Mouse (Mus musculus): ENCODE measurements around the gene Os9. TPM values are rescaled to one million over a fixed set of nuclear protein-coding genes. Genes with fewer than 3 reads are reported as not detected.

Gene Os9
- total and polyA plus RNA-seq, 2 experiments from 2014 or later: 114 to 126 TPM

GRCm38 (mm10) chr10:127048608-127049394, 72.1 kb downstream of the Os9 start:
- Histone ChIP-seq H3K27me3 (ENCODE audit: insufficient read depth, low read length) (peaks cover 33% of the 10 kb centered on the region), H3K9me3 (ENCODE audit: low read length) (no peaks in the 10 kb centered on the region), H3K4me3 (ENCODE audit: low read depth, low read length) (no peak overlapping the region), H3K36me3 (ENCODE audit: insufficient read depth, low read length) (peaks cover 3% of the 10 kb centered on the region; the same call in 1 of the 2 replicates), H3K4me1 (ENCODE audit: insufficient read depth, low read length) (no peaks in the 10 kb centered on the region), H3K27ac (ENCODE audit: low read depth, low read length) (no peak overlapping the region), H3K4me2 (ENCODE audit: low read depth, low read length, poor library complexity, severe bottlenecking) (no peak overlapping the region), H3K9ac (replicated peaks; ENCODE audit: low read length, poor library complexity, severe bottlenecking) (no peak overlapping the region)
- no peak for ATAC-seq (ENCODE audit: low FRiP score)
- peak; percentile 29; the same call in 1 of the 2 replicates for TF ChIP-seq CTCF (IDR thresholded peaks at IDR 0.05)
- DNase-seq (ENCODE audit: low spot score): no peak
- 6% methylated on average over 35 of the region's 35 CpGs for WGBS

- 29% methylated on average over 5 of the region's 5 CpGs for WGBS
- peaks cover 33% of the 10 kb centered on the region for H3K27me3 ChIP-seq (ENCODE audit: insufficient read depth, low read length)
Observed at GRCm38 (mm10) chr10:127047954-127048353, 73.0 kb downstream of the Os9 start, which contains the start of gene Cyp27b1. TSS of gene Cyp27b1 (plus strand) at chr10:127048250.

More at GRCm38 (mm10) chr10:127047954-127048353, 73.0 kb downstream of the Os9 start, which contains the start of gene Cyp27b1:
- Histone ChIP-seq H3K9ac (replicated peaks; ENCODE audit: low read length, poor library complexity, severe bottlenecking) (no peak within 1 kb of the TSS), H3K9me3 (ENCODE audit: low read length) (no peaks in the 10 kb centered on the region), H3K4me3 (ENCODE audit: low read depth, low read length) (no peak within 1 kb of the TSS), H3K4me1 (ENCODE audit: insufficient read depth, low read length) (no peaks in the 10 kb centered on the region), H3K27ac (ENCODE audit: low read depth, low read length) (no peak within 1 kb of the TSS), H3K4me2 (ENCODE audit: low read depth, low read length, poor library complexity, severe bottlenecking) (no peak within 1 kb of the TSS), H3K36me3 (ENCODE audit: insufficient read depth, low read length) (no peaks in the 10 kb centered on the region)
- ATAC-seq (ENCODE audit: low FRiP score) (no peak), DNase-seq (ENCODE audit: low spot score) (no peak)
- TF ChIP-seq CTCF (IDR thresholded peaks at IDR 0.05): no peak

Other genes with a start within 250 kb of the Os9 start
- gene Atp23, start 219.8 kb downstream of the Os9 start, total RNA-seq (2014; rRNA removed): 13.2 and 17.4 TPM in 2 replicates
- 18.4 and 19.1 TPM in 2 replicates for gene Atp23, start 219.8 kb downstream of the Os9 start, polyA plus RNA-seq (2015; fragmentation: Nextera tagmentation; extraction: Ambion mirVana)
- 50.1 and 54.6 TPM in 2 replicates for gene Ctdsp2, start 142.4 kb downstream of the Os9 start, total RNA-seq (2014; rRNA removed)
- 10.2 and 11.2 TPM in 2 replicates for gene Ctdsp2, start 142.4 kb downstream of the Os9 start, polyA plus RNA-seq (2015; fragmentation: Nextera tagmentation; extraction: Ambion mirVana)
- 0.90 and 2.0 TPM in 2 replicates for gene Avil, start 120.4 kb downstream of the Os9 start, total RNA-seq (2014; rRNA removed)
- 1.2 and 1.3 TPM in 2 replicates for gene Avil, start 120.4 kb downstream of the Os9 start, polyA plus RNA-seq (2015; fragmentation: Nextera tagmentation; extraction: Ambion mirVana)
- 29.3 and 33.8 TPM in 2 replicates for gene Tsfm, start 90.3 kb downstream of the Os9 start, total RNA-seq (2014; rRNA removed)
- 60.7 and 63.3 TPM in 2 replicates for gene Tsfm, start 90.3 kb downstream of the Os9 start, polyA plus RNA-seq (2015; fragmentation: Nextera tagmentation; extraction: Ambion mirVana)
- gene Mettl1, start 79.7 kb downstream of the Os9 start, total RNA-seq (2014; rRNA removed): 6.5 and 8.7 TPM in 2 replicates
- 19.1 TPM in 2 replicates for gene Mettl1, start 79.7 kb downstream of the Os9 start, polyA plus RNA-seq (2015; fragmentation: Nextera tagmentation; extraction: Ambion mirVana)
- not detected in 2 replicates for gene Eef1akmt3, start 79.6 kb downstream of the Os9 start, total RNA-seq (2014; rRNA removed)
- gene Eef1akmt3, start 79.6 kb downstream of the Os9 start, polyA plus RNA-seq (2015; fragmentation: Nextera tagmentation; extraction: Ambion mirVana): 0.10 and 0.16 TPM in 2 replicates
- gene Cyp27b1, start 72.9 kb downstream of the Os9 start, total RNA-seq (2014; rRNA removed): 0.22 TPM in 1 of 2 replicates, not detected in the other
- gene Cyp27b1, start 72.9 kb downstream of the Os9 start, polyA plus RNA-seq (2015; fragmentation: Nextera tagmentation; extraction: Ambion mirVana): 0.13 TPM in 1 of 2 replicates, not detected in the other
- gene March9, start 60.9 kb downstream of the Os9 start, total RNA-seq (2014; rRNA removed): 84.0 and 90.0 TPM in 2 replicates
- gene March9, start 60.9 kb downstream of the Os9 start, polyA plus RNA-seq (2015; fragmentation: Nextera tagmentation; extraction: Ambion mirVana): 8.6 and 9.8 TPM in 2 replicates
- 311 and 365 TPM in 2 replicates for gene Cdk4, start 57.6 kb downstream of the Os9 start, total RNA-seq (2014; rRNA removed)
- 364 and 374 TPM in 2 replicates for gene Cdk4, start 57.6 kb downstream of the Os9 start, polyA plus RNA-seq (2015; fragmentation: Nextera tagmentation; extraction: Ambion mirVana)
- gene Tspan31, start 50.9 kb downstream of the Os9 start, total RNA-seq (2014; rRNA removed): 109 and 122 TPM in 2 replicates
- gene Tspan31, start 50.9 kb downstream of the Os9 start, polyA plus RNA-seq (2015; fragmentation: Nextera tagmentation; extraction: Ambion mirVana): 101 and 104 TPM in 2 replicates
- 330 and 343 TPM in 2 replicates for gene Agap2, start 45.8 kb downstream of the Os9 start, total RNA-seq (2014; rRNA removed)
- gene Agap2, start 45.8 kb downstream of the Os9 start, polyA plus RNA-seq (2015; fragmentation: Nextera tagmentation; extraction: Ambion mirVana): 5.4 and 6.3 TPM in 2 replicates
- 126 and 134 TPM in 2 replicates for gene B4galnt1, start 44.1 kb upstream of the Os9 start, total RNA-seq (2014; rRNA removed)
- 86.8 and 88.6 TPM in 2 replicates for gene B4galnt1, start 44.1 kb upstream of the Os9 start, polyA plus RNA-seq (2015; fragmentation: Nextera tagmentation; extraction: Ambion mirVana)
- 0.05 TPM in 2 replicates for gene Slc26a10, start 59.5 kb upstream of the Os9 start, total RNA-seq (2014; rRNA removed)
- gene Slc26a10, start 59.5 kb upstream of the Os9 start, polyA plus RNA-seq (2015; fragmentation: Nextera tagmentation; extraction: Ambion mirVana): 0.80 TPM in 2 replicates
- gene Arhgef25, start 69.0 kb upstream of the Os9 start, total RNA-seq (2014; rRNA removed): 47.6 and 48.8 TPM in 2 replicates
- 13.5 and 15.4 TPM in 2 replicates for gene Arhgef25, start 69.0 kb upstream of the Os9 start, polyA plus RNA-seq (2015; fragmentation: Nextera tagmentation; extraction: Ambion mirVana)
- 258 and 275 TPM in 2 replicates for gene Dtx3, start 74.6 kb upstream of the Os9 start, total RNA-seq (2014; rRNA removed)
- 205 and 217 TPM in 2 replicates for gene Dtx3, start 74.6 kb upstream of the Os9 start, polyA plus RNA-seq (2015; fragmentation: Nextera tagmentation; extraction: Ambion mirVana)
- 17.0 and 18.3 TPM in 2 replicates for gene Pip4k2c, start 90.5 kb upstream of the Os9 start, total RNA-seq (2014; rRNA removed)
- 14.5 and 15.1 TPM in 2 replicates for gene Pip4k2c, start 90.5 kb upstream of the Os9 start, polyA plus RNA-seq (2015; fragmentation: Nextera tagmentation; extraction: Ambion mirVana)
- gene Kif5a, start 142.2 kb upstream of the Os9 start, total RNA-seq (2014; rRNA removed): 244 and 249 TPM in 2 replicates
- 102 and 103 TPM in 2 replicates for gene Kif5a, start 142.2 kb upstream of the Os9 start, polyA plus RNA-seq (2015; fragmentation: Nextera tagmentation; extraction: Ambion mirVana)
- gene Dctn2, start 145.2 kb upstream of the Os9 start, total RNA-seq (2014; rRNA removed): 274 and 309 TPM in 2 replicates
- 318 and 345 TPM in 2 replicates for gene Dctn2, start 145.2 kb upstream of the Os9 start, polyA plus RNA-seq (2015; fragmentation: Nextera tagmentation; extraction: Ambion mirVana)
- gene Mbd6, start 167.9 kb upstream of the Os9 start, total RNA-seq (2014; rRNA removed): 8.2 and 10.0 TPM in 2 replicates
- gene Mbd6, start 167.9 kb upstream of the Os9 start, polyA plus RNA-seq (2015; fragmentation: Nextera tagmentation; extraction: Ambion mirVana): 7.3 and 11.2 TPM in 2 replicates
- gene Mars, start 190.7 kb upstream of the Os9 start, total RNA-seq (2014; rRNA removed): 62.6 and 84.3 TPM in 2 replicates
- gene Mars, start 190.7 kb upstream of the Os9 start, polyA plus RNA-seq (2015; fragmentation: Nextera tagmentation; extraction: Ambion mirVana): 103 and 112 TPM in 2 replicates
- gene Arhgap9, start 200.8 kb upstream of the Os9 start, total RNA-seq (2014; rRNA removed): 0.24 and 1.2 TPM in 2 replicates
- gene Arhgap9, start 200.8 kb upstream of the Os9 start, polyA plus RNA-seq (2015; fragmentation: Nextera tagmentation; extraction: Ambion mirVana): 0.91 and 1.0 TPM in 2 replicates
- 4.2 and 6.9 TPM in 2 replicates for gene Gli1, start 220.8 kb upstream of the Os9 start, total RNA-seq (2014; rRNA removed)
- 1.0 and 1.1 TPM in 2 replicates for gene Gli1, start 220.8 kb upstream of the Os9 start, polyA plus RNA-seq (2015; fragmentation: Nextera tagmentation; extraction: Ambion mirVana)
- gene Inhbe, start 233.3 kb upstream of the Os9 start, total RNA-seq (2014; rRNA removed): not detected in 2 replicates
- gene Inhbe, start 233.3 kb upstream of the Os9 start, polyA plus RNA-seq (2015; fragmentation: Nextera tagmentation; extraction: Ambion mirVana): 0.04 TPM in 1 of 2 replicates, not detected in the other
- not detected in 2 replicates for gene Inhbc, start 249.3 kb upstream of the Os9 start, total RNA-seq (2014; rRNA removed)
- not detected in 2 replicates for gene Inhbc, start 249.3 kb upstream of the Os9 start, polyA plus RNA-seq (2015; fragmentation: Nextera tagmentation; extraction: Ambion mirVana)